Mouse (Mus musculus): ENCODE measurements around the gene Spryd7.
"Not testable (repeated sequence)": the region's sequence is repeated elsewhere in the genome, so short reads cannot be mapped to it uniquely, and the experiment has no call there.

Spryd7 gene

DNA sequence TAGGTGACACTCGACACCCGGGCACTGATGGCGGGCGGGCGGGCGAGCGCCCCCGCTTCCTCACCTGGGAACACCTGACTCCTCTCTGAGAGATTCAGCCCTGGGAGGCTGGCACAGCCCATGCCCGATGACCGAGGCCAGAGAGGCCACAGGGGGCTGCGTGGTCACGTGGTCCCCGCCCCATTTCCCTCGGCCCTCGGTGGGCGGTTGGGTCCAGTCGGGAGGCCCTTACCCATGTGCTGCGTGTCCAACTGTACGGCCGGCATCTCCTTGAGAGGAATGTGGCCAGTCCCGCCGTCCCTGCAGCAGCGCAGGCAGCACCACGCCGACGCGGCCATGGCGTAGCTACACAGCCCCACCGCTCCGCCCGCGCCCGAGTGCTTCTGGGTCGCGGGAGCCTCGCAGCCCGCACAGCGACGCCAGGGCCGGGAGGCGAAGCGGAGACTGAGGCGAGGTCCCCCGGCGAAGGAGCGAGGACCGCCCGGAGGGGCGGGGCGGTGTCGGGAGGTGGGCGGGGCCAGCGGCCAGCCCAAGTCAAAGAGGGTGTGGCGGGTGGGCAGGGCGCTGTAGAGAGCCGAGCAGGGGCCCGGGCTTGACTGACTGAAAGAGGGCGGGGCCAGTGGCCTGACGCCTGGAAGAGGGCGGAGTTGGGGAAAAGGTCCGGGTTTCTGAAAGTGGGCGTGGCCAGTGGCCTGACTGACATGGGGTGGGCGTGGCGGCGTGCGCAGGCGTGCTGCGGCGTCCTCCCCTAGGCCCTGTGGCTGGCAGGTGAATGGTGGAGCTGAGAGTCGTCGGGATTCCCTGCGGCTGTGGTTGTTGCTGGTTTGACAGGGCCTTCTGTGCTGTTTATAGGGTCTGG lies at the start of gene Spryd7:
Gene Spryd7, minus strand, starts transcription at position 598 of the 859 bp plus-strand sequence.
- peak; percentile 78 for DNase-seq (ENCODE audit: extremely low read depth, low read depth)

DNA sequence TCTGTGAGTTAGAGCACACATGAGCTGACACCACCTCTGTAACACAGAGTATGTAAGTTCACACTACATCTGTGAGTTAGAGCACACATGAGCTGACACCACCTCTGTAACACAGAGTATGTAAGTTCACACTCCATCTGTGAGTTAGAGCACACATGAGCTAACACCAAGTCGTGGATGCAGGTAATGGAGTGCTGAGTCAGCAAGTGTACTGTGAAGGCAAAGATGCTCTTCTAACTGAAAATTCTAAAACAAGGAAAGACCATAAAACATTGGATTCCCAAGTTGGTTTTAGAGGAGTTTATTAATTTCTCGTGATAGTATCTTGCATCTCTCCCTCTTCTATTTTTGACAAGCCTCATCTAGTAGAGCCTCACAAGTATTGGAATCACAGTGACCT lies 49.4 kb upstream of the Spryd7 start:
- not testable (repeated sequence) for DNase-seq (ENCODE audit: extremely low read depth, low read depth)

DNA sequence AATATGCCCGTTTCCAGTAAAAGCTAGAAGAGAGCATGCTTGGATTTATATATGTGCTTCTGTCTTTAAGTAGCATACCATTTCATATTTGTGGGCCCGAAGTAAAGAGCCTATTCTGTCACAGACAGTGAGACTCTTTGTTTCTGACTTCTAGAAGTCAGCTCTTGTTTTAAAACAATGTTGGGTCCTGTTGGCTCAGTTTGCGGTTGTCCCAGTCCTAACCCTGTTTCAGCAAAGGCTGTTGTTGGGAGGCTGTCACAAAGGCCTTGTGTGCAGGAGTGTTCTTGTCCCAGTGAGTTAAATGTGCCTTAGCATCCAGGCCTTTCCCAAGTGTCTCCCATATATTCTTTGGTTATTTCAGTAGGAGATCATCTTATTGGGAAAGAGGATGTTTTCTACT lies 47.4 kb upstream of the Spryd7 start:
- DNase-seq (ENCODE audit: extremely low read depth, low read depth), result no peak

DNA sequence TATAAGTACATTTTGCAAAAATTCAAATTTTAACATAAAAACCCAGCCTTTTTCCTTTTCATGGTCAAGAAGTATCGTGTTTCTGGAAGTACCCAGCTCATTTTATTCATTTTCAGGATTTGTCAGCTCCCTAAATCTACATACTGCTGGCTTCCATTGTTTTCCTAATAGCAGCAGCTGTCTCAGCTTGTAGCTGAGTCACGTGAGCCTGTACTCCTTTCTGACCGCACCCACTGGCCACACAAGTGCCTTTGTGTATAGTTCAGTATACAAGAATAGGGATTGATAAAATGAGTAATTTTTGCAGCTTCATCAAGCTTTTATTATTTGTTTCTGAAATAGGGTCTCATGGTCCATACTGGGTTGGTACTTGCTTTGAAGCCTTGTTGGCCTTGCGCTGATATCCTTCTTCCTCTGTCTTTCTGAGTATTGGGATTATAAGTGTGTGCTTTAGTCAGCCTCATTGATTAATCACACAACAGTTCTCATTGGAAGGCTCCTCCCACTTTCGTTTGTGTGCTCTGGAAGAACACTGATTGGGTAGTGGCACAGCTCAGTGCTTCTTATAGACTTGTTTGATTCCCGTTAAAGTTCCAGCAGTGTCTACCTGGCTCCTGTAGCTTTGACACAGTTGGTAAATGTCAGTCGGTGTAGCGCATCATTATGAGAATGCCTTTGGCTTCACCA lies 46.5 kb upstream of the Spryd7 start:
- no peak for DNase-seq (ENCODE audit: extremely low read depth, low read depth)

DNA sequence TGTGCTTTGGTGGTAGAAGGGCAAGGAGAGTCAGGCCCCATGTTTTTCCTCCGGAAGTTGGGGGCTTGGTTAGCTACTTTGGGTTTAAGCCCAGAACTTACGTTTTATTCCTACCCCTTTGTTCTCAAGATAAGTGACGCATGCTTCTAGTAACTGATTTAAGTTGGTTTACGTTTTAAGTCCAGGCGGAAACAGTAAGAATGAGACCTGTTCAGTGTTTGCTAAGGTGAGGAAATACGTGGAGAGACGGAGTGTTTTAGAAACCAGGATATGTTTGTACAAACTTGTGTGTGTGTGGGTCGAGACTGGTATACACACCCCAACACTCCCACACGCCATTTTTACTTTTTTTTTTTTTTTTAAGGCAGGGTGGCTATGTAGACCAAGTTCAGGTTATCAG lies 44.7 kb upstream of the Spryd7 start:
- no peak for DNase-seq (ENCODE audit: extremely low read depth, low read depth)

DNA sequence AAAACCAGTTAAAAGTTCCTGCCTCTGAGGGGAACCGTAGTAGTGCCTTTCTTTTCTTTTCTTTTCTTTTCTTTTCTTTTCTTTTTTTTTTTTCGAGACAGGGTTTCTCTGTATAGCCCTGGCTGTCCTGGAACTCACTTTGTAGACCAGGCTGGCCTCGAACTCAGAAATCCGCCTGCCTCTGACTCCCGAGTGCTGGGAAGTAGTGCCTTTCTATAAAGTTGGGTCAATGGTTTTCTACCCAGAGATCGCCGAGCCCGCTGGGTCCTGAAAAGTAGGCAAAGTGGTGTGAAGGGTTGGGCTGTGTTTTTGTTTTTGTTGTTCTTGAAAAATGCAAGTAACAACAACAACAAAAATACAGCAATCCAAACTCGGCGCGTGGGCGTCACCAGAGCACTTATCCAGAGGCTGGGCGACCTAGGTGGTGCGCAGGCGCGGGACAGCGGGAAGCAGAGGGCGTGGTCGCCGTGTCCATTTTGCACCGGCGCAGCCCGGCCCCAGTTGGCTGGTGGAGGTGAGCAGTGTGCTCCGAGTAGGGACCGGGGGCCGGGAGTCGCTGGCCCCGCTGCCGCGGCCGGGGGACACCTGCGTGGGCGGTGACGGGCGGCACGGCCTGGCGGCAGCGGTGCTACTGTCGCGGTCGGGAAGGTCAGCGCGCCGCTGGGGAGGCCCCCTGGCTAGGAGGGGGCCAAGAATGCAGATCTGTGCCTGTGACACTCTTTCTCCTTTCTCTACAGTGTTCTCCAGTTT lies 42.5 kb upstream of the Spryd7 start:
- peak; percentile 62 for DNase-seq (ENCODE audit: extremely low read depth, low read depth)

DNA sequence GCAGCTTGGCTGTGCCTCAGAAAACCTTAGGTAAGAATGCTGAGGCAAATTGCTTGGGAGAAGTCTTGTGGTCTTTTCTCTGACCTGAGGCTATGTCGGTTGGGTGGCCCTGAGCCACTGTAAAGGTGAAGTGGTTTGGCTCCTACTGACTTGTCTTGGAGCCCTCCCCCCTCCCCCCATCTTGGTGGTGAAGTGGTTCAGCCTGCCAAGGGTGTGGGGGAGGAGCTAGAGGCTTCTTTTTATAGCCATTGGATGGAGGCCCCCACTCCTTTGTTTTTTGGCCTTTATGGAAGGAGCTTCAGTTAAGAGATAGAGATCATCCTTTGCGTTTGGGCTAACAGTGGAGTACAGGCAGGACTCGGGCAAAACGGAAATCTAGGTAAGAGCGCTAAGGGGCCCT lies 41.3 kb upstream of the Spryd7 start, which contains the start of gene Trim13:
Gene Trim13, plus strand, starts transcription at position 280 of the 400 bp plus-strand sequence.
- no peak for DNase-seq (ENCODE audit: extremely low read depth, low read depth)

DNA sequence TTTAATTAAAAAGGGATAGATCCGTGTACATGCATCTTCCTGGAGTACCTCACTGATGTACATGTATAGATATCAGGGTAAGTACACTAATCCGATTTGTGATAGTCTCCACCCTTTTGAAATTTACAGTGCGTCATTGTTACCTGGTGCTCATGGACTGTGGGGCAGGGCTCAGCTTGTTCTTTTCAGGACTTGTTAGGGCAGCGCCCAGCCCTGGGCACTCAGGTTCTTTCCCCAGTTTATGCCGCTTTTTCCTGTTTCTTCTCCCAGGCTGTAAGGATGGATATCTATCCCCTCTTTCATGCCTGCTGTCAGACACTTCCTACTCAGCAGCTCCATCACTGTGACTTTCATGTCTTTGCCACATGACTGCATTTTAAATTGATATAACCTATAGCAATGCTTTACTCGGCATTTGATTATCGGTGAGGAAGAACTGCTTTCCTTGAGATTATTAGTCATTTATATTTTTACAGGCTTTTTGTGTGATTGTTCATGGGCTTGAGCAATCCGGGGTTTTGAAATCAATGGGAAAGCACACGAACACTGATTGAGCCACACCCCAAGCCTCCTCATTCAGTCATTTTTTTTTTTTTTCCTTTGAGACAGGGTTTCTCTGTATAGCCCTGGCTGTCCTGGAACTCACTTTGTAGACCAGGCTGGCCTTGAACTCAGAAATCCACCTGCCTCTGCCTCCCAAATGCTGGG lies 40.2 kb upstream of the Spryd7 start:
- DNase-seq (ENCODE audit: extremely low read depth, low read depth), result no peak

DNA sequence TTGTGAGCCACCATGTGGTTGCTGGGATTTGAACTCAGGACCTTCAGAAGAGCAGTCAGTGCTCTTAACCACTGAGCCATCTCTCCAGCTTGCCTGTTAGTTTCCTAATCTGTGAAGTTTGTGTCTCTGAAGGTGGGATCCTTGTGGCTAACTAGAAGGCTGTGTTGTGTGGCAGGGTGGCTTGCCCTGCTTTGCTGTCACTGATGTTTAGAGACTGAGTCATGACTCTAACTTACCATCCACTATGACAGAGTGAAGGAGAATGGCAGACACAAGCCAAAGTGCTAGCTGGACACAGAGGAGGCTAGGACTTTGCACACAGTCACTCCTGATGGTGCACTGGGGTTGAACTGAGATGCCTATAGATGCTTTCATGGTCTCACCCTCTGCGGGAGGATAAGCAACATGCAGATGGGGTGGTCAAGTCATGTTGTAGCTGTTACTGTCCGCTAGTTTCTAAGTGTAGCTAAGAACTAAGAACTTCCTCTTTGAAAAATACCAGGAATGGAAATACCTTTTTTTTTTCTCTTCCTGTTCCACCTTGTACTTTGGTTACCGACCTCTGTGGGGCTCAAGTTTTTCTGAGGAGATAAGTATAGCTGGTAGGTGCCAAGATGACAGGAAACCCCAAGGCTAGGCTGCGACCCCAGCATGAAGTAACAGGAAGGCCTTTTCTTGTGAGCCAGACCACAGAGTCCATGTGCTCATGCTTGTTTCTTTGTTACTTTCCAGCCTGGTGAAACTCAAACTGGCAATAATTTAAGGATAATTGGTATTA lies 32.8 kb upstream of the Spryd7 start:
- DNase-seq (ENCODE audit: extremely low read depth, low read depth), result no peak

DNA sequence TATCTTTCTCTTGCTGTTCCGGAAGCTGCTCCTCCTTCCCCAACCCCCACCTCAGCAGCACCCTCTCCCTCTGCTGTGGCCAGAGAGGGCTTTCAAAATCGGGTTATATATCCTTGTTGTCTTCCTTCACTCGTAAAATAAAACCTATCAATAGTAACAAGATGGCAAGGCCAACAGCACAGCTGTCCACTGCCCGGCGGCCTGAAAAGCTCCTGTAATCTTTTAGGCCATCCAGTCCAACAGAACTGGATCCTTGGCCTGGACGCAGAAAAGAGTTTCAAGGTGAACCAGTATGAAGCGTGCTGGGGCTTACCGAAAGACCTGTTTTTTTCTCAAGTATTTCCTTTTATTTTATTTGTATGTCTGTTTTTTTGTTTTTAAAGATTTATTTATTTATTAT lies 19.3 kb upstream of the Spryd7 start:
- no peak for DNase-seq (ENCODE audit: extremely low read depth, low read depth)

DNA sequence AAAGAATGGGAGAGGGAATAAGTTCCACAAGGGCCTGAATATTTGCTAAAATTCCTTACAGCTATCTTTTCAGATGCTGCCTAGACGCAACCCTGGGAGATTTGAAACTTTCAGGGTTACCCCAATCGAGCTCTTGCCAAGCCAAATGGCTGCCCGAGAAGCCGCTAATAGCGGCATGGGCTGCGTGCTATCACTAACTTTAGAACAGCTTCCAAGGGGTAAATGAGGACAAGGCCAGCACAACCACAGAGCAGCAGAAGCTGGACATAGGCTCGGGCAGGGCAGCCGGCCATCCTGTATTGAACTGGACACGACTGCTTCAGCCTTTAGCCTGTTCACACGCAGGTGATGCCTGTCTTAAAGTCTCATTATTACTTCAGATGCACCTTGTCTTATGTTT lies 18.4 kb upstream of the Spryd7 start:
- no peak for DNase-seq (ENCODE audit: extremely low read depth, low read depth)

DNA sequence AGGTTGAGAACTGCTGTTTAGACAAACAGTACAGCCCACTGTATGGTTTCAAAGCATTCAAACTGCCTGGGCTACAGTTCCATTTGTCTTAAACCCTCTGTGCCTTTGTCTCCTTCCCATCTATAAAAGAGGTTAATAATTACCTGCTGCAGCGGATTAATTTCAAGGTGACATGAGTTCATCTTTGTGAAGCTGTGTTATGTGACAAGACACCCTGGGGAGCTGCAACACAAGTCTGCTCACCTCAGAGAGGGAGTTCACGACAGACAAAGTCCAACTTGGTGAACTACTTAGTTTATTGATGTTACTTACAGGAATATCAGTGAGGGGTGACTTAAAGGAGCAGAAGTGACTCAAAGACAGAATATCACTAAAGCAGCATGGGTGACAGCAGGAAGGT lies 15.4 kb upstream of the Spryd7 start:
- DNase-seq (ENCODE audit: extremely low read depth, low read depth), result no peak

DNA sequence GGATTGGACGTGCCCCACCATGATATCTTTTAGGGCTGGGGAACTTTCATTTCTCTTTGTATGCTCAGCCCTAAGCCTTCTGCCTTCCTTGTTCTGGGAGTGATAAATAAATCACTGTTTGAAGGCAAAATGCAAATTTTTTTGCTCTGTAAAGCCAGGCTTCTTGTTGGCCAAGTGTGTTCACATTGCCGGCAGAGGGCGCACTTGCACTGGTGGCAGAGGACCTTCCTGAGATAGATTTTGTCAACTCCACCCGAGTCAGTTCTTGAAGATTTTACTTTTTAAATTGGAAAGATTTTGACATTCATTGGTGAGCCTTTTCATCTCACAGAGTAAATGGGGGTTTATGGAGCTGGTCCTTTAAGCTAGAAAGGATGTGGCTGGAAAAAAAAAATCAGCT lies 14.7 kb upstream of the Spryd7 start:
- peak; percentile 35 for DNase-seq (ENCODE audit: extremely low read depth, low read depth)

DNA sequence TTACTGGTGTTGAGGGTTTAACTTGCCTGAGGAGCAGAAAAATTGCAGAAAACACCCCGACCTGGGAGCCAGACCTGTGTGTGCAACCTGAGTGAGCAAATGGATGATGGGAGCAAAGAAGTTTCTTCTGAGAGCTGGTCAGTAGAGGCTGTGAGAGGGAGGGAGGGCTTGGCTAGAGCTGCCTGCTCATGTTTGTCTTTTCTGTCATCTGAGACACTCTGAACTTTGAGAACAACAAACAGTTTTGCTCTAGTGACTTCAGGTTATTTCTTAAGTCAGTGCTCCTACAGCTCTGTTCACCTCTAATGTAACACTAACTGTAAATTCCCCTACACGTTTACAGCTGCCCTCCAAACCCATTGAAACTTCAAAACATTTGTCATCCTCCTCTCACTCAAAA lies 12.7 kb upstream of the Spryd7 start:
- DNase-seq (ENCODE audit: extremely low read depth, low read depth), result no peak

DNA sequence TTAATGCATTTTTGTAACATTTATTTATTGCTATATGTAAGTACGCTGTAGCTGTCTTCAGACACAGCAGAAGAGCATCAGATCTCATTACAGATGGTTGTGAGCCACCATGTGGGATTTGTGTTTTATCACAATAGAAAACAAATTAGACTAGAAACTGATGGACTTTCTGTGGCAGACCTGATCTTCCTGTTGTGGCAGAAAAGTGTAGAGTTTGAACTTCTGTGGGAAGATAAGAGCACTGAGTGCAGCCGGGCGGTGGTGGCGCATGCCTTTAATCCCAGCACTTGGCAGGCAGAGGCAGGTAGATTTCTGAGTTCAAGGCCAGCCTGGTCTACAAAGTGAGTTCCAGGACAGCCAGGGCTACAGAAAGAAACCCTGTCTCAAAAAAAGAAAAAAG lies 9.5 kb upstream of the Spryd7 start:
- DNase-seq (ENCODE audit: extremely low read depth, low read depth), result not testable (repeated sequence)

DNA sequence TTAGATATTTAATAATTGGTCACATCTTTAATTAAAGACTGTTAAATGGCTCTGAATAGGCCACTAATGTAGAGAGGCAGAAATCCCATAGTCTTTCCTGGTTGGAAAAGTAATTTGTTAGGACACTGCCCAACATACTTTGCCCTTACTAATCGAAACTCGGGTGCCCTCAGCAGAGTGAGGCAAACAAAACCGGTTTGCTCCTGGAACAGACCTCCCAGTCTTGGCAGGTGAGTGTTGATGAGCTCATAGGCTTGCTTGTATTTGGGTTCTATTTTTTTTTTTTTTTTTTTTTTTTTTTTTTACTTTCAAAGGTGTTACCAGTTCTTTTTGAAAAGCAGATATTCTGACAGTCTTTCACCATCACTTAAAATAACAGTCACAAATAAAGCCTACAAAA lies 3.2 kb upstream of the Spryd7 start:
- DNase-seq (ENCODE audit: extremely low read depth, low read depth), result no peak

DNA sequence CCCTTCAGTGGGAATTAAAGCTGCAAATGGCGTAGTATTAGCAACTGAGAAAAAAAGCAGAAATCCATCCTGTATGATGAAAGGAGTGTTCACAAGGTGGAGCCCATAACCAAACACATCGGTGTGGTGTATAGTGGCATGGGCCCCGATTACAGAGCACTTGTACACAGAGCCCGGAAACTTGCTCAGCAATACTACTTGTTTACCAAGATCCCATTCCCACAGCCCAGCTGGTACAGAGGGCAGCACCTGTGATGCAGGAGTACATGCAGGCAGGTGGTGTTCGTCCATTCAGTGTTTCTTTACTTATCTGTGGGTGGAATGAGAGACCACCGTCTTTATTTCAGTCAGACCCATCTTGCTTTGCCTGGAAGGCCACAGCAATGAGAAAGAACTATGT lies 2.2 kb upstream of the Spryd7 start:
- no peak for DNase-seq (ENCODE audit: extremely low read depth, low read depth)

DNA sequence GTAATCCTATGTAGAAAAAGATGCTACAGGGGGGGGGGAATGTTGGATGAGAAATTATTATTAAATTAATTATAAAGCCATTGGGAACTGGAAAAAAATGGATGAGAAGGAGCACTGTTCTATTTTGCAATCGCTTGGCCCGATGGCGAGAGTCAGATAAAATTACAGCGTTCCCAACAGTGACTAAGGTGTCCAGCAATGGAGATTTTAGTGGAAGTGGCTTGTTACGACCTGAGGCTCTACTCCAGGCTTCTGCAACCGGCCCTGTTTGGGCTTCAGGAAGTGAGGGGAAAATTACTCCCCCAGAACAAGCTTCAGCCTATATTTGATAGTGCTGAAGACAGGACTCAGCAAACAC lies 776 bp downstream of the Spryd7 start:
- peak; percentile 19 for DNase-seq (ENCODE audit: extremely low read depth, low read depth)

DNA sequence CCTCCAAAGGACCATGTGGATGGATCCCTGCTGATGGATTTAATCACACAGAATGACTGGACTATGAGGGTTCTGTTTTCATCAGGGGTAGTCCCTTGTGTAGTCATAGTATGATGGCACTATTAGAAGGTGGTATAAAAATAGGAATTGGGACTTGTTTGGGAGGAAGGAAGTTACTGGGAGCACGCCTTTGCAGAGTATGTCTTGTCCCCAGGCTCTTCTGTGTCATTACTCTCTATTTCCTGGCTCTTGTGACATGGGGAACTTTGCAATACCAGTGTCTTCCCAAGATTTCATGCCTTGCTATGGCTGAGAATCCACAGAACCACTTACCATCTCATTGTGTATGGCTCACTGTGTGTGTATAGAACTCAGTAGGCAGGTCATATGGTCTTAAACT lies 8.1 kb downstream of the Spryd7 start:
- no peak for DNase-seq (ENCODE audit: extremely low read depth, low read depth)

DNA sequence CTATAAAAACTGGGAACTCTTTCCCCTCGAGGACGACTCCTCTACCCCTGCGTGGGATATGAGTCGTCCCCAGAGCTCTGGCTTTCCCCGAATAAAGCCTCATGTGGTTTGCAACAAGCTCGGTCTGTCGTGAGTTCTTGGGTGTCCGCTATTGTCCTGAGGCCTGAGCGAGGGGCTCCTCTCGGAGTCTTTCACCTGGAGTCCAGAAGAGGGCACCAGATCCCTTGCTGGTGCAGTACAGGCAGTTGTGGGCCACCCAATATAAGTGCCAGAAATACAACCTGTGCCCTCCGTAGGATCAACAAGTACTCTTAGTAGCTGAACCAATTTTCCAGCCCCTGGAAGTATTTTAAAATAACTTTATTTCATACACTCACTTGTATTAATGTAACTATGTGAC lies 18.9 kb downstream of the Spryd7 start:
- not testable (repeated sequence) for DNase-seq (ENCODE audit: extremely low read depth, low read depth)

All from MEL-GATA-1-ER (cell line).